Mouse (Mus musculus) ES-E14 (cell line): Measurements from ENCODE around the gene Msantd2. TPM values are rescaled to one million over a fixed set of nuclear protein-coding genes. Genes with fewer than 3 reads are reported as not detected.

ENCODE experiments used
- DNase-seq: peaks from one replicate; pipeline ENCODE4 v3.0.0-alpha.2; 2013; ENCODE audit warnings: low read depth, low spot score
- H3K27ac ChIP-seq: 2 replicates; pipeline ENCODE4 v1.5.1; 2012; ENCODE audit warnings: low read depth, mild to moderate bottlenecking, low read length, moderate library complexity, mixed read lengths; ENCODE audit not compliant: poor library complexity, insufficient read depth, severe bottlenecking
- H3K36me3 ChIP-seq: 2 replicates; pipeline ENCODE4 v1.6.1; 2012; ENCODE audit warnings: mild to moderate bottlenecking, low read length, moderate library complexity, mixed read lengths; ENCODE audit not compliant: control insufficient read depth, poor library complexity, insufficient read depth, severe bottlenecking
- H3K4me1 ChIP-seq, 2 experiments: fragments of 150-350 bp in 1 of 2; sonication (generic) in 1 of 2; 2 replicates each; pipeline ENCODE4 v1.6.1; 2012; ENCODE audit warnings: low read length in 2 of 2, mild to moderate bottlenecking in 1 of 2, mixed read lengths in 1 of 2; ENCODE audit not compliant: control insufficient read depth in 2 of 2, insufficient read depth in 2 of 2, poor library complexity in 1 of 2
- H3K4me3 ChIP-seq, 2 experiments: fragments of 150-350 bp in 1 of 2; sonication (generic) in 1 of 2; 2 replicates each; pipeline ENCODE4 v1.5.1; 2012; ENCODE audit warnings: low read length in 2 of 2, low read depth in 1 of 2, mild to moderate bottlenecking in 1 of 2, mixed read lengths in 1 of 2; ENCODE audit not compliant: insufficient read depth in 1 of 2, poor library complexity in 1 of 2, severe bottlenecking in 1 of 2
- H3K9ac ChIP-seq: 2 replicates; pipeline ENCODE4 v1.6.1; 2012; ENCODE audit warnings: low read depth, mild to moderate bottlenecking, low read length, mixed read lengths; ENCODE audit not compliant: poor library complexity, insufficient read depth, severe bottlenecking
- H3K9me3 ChIP-seq: fragments of 150-350 bp; sonication (generic); 2 replicates; pipeline ENCODE4 v1.6.1; 2012; ENCODE audit warnings: low read depth, mild to moderate bottlenecking, low read length; ENCODE audit not compliant: control insufficient read depth, insufficient read depth
- CHD2 ChIP-seq: IDR thresholded peaks from 2 replicates; pipeline ENCODE4 v1.6.1; 2014; ENCODE audit warnings: mild to moderate bottlenecking, low read depth, low read length, inconsistent platforms
- HCFC1 ChIP-seq: IDR thresholded peaks from 2 replicates; pipeline ENCODE4 v1.6.1; 2012; ENCODE audit warnings: low read length, inconsistent platforms, borderline replicate concordance; ENCODE audit not compliant: insufficient read depth
- MAFK ChIP-seq: IDR thresholded peaks from 2 replicates; pipeline ENCODE4 v1.6.1; 2014; ENCODE audit warnings: mild to moderate bottlenecking, low read depth, low read length, inconsistent platforms; ENCODE audit not compliant: insufficient read depth
- ZC3H11A ChIP-seq: IDR thresholded peaks from 2 replicates; pipeline ENCODE4 v1.6.1; 2012; ENCODE audit warnings: low read depth, mild to moderate bottlenecking, inconsistent platforms, low read length, borderline replicate concordance
- ZNF384 ChIP-seq: IDR thresholded peaks from 2 replicates; pipeline ENCODE4 v1.6.1; 2012; ENCODE audit warnings: low read depth, low read length, inconsistent platforms
- in situ Hi-C, 2 experiments: fragments of 600-800 bp; cut with MboI; formaldehyde crosslinking; loops; one replicate each; pipeline ENCODE4 v1.15.1; 2025; ENCODE audit warnings: low sequenced_read_pairs in 2 of 2, inconsistent platforms in 1 of 2; ENCODE audit not compliant: unreplicated experiment in 2 of 2
- total RNA-seq: library from RNA; depleted of rRNA; stranded (reverse); fragments of 300-350 nt; gene quantifications from 2 replicates; pipeline ENCODE4 v1.2.3, GENCODE M21; 2012

The Msantd2 gene
- total RNA-seq, 1 experiment = 81.3 TPM

DNA sequence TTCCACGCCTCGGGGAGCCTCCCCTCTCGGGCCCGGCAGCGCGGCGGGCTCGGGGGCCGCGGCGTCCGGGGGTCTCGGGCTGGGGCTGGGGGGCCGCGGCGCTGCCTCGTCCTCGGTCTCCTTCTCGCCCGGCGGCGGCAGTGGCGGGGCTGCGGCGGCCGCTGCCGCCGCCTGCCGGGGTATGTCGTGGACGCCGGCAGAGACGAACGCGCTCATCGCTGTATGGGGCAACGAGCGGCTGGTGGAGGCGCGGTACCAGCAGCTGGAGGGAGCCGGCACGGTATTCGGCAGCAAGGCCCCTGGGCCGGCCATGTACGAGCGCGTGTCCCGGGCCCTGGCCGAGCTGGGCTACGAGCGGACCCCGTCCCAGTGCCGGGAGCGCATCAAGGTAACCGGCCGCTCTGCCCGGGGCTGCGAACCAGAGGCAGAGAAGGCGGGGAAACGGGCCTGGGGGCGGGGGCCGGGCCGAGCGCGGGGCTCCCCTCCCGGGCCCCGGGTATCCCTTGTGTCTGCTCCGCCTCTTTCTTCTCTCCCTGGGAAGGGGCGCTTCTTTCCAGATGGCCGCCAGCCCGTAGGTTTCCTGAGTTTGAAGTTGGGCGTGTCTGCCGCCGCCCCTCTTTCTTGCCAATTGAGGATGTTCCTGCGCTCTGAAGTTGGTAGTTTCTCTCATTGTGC lies 464 bp downstream of the Msantd2 start:
- H3K4me1 ChIP-seq = peaks cover 4 to 14% of the 10 kb centered on the region in 2 experiments; a peak in 1 of 4 replicates
- in situ Hi-C loops = no loop called here
- peak; percentile 50 for DNase-seq
- peak overlapping the region; percentile 89 to 99 for H3K4me3 ChIP-seq
- H3K9me3 ChIP-seq = no peaks in the 10 kb centered on the region
- TF ChIP-seq ZC3H11A (no peak), HCFC1 (no peak), CHD2 (no peak), MAFK (no peak), ZNF384 (no peak)
- H3K9ac ChIP-seq = peak overlapping the region; percentile 98
- H3K36me3 ChIP-seq = peaks cover 2% of the 10 kb centered on the region; the same call in 1 of the 2 replicates
- peak overlapping the region; percentile 99 for H3K27ac ChIP-seq

DNA sequence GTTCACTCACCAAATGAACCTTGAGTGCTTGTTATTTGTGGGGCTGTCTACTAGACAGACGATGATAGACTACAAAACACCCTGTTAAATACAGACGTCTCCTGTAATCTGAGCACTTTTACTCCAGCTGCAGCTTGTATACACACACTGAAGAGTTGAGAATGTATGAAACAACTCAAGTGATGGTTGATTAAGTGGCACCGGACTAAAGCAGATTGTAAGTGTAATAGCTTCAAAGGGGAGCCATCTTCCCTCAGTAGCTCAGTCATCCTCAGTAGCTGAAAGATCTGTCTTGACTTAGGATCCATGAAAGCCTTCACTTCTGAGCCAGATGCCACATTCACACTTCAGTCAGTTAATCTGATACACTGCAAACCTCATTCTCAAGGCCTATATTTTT lies 6.6 kb downstream of the Msantd2 start:
- no peak overlapping the region for H3K9ac ChIP-seq
- peaks cover 9% of the 10 kb centered on the region for H3K36me3 ChIP-seq
- H3K9me3 ChIP-seq = no peaks in the 10 kb centered on the region
- TF ChIP-seq CHD2 (no peak), ZNF384 (no peak), ZC3H11A (no peak)
- H3K4me1 ChIP-seq = peaks cover 3 to 13% of the 10 kb centered on the region in 2 experiments
- H3K4me3 ChIP-seq = no peak overlapping the region
- no peak for DNase-seq
- no peak overlapping the region for H3K27ac ChIP-seq
- in situ Hi-C loops = no loop called here

- Histone ChIP-seq H3K36me3 (peaks cover 9% of the 10 kb centered on the region), H3K9me3 (no peaks in the 10 kb centered on the region), H3K4me3 (no peak overlapping the region), H3K27ac (no peak overlapping the region), H3K9ac (no peak overlapping the region), H3K4me1 (peaks cover 3 to 13% of the 10 kb centered on the region in 2 experiments)
- in situ Hi-C loops = no loop called here
- DNase-seq = no peak
- TF ChIP-seq ZC3H11A (no peak), ZNF384 (no peak), CHD2 (no peak), MAFK (no peak), HCFC1 (no peak)
These were observed 7.2 kb downstream of the Msantd2 start for GRCm38 (mm10) chr9:37496325-37496724.

DNA sequence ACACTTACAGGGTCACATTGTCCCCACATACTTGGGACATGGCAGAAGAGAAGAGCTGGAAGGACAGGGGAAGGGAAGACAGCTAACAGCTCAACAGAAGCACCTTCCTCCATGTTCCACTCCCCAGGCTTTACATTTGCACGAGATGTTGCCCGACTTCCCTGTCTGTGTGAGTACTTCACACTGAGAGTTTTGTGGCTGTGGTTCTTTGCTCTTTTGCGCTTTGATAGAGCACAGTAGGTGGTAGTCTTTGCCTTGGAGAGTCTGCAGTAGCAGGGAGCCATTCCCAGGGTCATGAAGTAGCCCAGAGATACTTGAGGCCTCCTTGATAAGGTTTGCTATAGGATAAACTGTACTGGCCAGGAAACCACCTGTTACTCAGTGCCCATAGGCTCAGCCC lies 11.1 kb downstream of the Msantd2 start:
- Histone ChIP-seq H3K36me3 (peaks cover 7% of the 10 kb centered on the region), H3K9ac (no peak overlapping the region), H3K4me3 (no peak overlapping the region), H3K27ac (no peak overlapping the region), H3K4me1 (peaks cover 3 to 18% of the 10 kb centered on the region in 2 experiments), H3K9me3 (no peaks in the 10 kb centered on the region)
- in situ Hi-C loops = no loop called here
- no peak for TF ChIP-seq CHD2
- no peak for TF ChIP-seq ZC3H11A
- TF ChIP-seq MAFK = no peak
- TF ChIP-seq HCFC1 = no peak
- no peak for TF ChIP-seq ZNF384
- DNase-seq = no peak

GRCm38 (mm10) chr9:37501170-37501569 lies 12.1 kb downstream of the Msantd2 start:
- DNase-seq = no peak
- Histone ChIP-seq H3K9me3 (no peaks in the 10 kb centered on the region), H3K4me1 (peaks cover 3 to 18% of the 10 kb centered on the region in 2 experiments), H3K9ac (no peak overlapping the region), H3K4me3 (no peak overlapping the region), H3K36me3 (peaks cover 7% of the 10 kb centered on the region; the same call in 1 of the 2 replicates), H3K27ac (no peak overlapping the region)
- in situ Hi-C loops = no loop called here
- TF ChIP-seq HCFC1 (no peak), ZNF384 (no peak), CHD2 (no peak), MAFK (peak; percentile 51; the same call in 1 of the 2 replicates)
